Mouse (Mus musculus) stomach, embryonic 15.5 days (tissue): ENCODE measurements around the gene Cd300a. TPM values are rescaled to one million over a fixed set of nuclear protein-coding genes. Genes with fewer than 3 reads are reported as not detected.

Source experiments
- ATAC-seq: fragments of 200-750 bp; cut with Nextera tagmentation; 2 replicates; pipeline ENCODE4 v1.8.0; 2017; ENCODE audit warnings: low read depth, moderate number of reproducible peaks, moderate TSS enrichment; ENCODE audit not compliant: insufficient read depth, low FRiP score
- H3K27ac ChIP-seq: fragments of 300-500 bp; sonication (generic); 2 replicates; pipeline ENCODE4 v1.5.1; 2015; ENCODE audit warnings: mild to moderate bottlenecking, inconsistent platforms
- H3K27me3 ChIP-seq: fragments of 300-500 bp; sonication (generic); replicated peaks from 2 replicates; pipeline ENCODE4 v1.6.1; 2015; ENCODE audit warnings: inconsistent platforms
- H3K36me3 ChIP-seq: fragments of 300-500 bp; sonication (generic); 2 replicates; pipeline ENCODE4 v1.6.1; 2015; ENCODE audit warnings: inconsistent platforms
- H3K4me1 ChIP-seq: fragments of 300-500 bp; sonication (generic); 2 replicates; pipeline ENCODE4 v1.6.1; 2015; ENCODE audit warnings: inconsistent platforms
- H3K4me2 ChIP-seq: fragments of 300-500 bp; sonication (generic); 2 replicates; pipeline ENCODE4 v1.6.1; 2015; ENCODE audit warnings: mild to moderate bottlenecking, inconsistent platforms
- H3K4me3 ChIP-seq: fragments of 300-500 bp; sonication (generic); replicated peaks from 2 replicates; pipeline ENCODE4 v1.5.1; 2015; ENCODE audit warnings: inconsistent platforms
- H3K9ac ChIP-seq: fragments of 300-500 bp; sonication (generic); 2 replicates; pipeline ENCODE4 v1.6.1; 2015; ENCODE audit warnings: inconsistent platforms
- H3K9me3 ChIP-seq: fragments of 300-500 bp; sonication (generic); 2 replicates; pipeline ENCODE4 v1.6.1; 2016; ENCODE audit warnings: inconsistent platforms
- WGBS: fragments of 180-500 bp; shearing (Covaris S2); methylation state at CpG from one replicate; pipeline ENCODE4 v1.1.7; 2015; 5-methylcytosine and 5-hydroxymethylcytosine counted together
- polyA plus RNA-seq: library from polyadenylated mRNA; unstranded; fragments of >200 nt; fragmentation: Nextera tagmentation; extraction: Ambion mirVana; gene quantifications from 2 replicates; pipeline ENCODE4 v1.2.1, GENCODE M21; 2015

Gene Cd300a
- polyA plus RNA-seq, 1 experiment from 2014 or later = 1.9 TPM

DNA sequence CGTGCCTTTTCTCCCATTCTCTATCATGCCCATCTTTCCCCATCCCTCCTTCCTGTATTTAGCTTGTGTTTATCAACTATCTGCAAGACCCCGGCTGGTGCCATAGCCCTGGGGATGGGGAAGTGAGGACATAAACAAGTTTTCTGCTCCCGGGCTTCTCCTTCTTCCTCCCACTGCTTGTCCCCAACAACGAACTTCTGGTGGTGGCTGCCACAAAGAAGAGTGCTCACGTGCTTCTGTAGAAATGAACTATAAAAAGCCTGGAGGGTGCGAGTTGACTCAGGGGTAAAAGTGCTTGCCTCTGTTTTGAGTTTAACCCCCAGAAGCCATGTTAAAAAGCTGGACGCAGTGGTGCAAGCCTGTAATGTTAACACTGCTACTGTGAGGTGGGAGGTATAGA is 25.1 kb downstream of the Cd300a start:
- Histone ChIP-seq H3K4me2 (no peak overlapping the region), H3K4me3 (no peak overlapping the region), H3K4me1 (no peaks in the 10 kb centered on the region), H3K27ac (no peak overlapping the region), H3K9me3 (no peaks in the 10 kb centered on the region), H3K9ac (no peak overlapping the region), H3K36me3 (no peaks in the 10 kb centered on the region), H3K27me3 (no peaks in the 10 kb centered on the region)
- no peak for ATAC-seq
- WGBS = 28% methylated on average over 7 of the region's 7 CpGs

DNA sequence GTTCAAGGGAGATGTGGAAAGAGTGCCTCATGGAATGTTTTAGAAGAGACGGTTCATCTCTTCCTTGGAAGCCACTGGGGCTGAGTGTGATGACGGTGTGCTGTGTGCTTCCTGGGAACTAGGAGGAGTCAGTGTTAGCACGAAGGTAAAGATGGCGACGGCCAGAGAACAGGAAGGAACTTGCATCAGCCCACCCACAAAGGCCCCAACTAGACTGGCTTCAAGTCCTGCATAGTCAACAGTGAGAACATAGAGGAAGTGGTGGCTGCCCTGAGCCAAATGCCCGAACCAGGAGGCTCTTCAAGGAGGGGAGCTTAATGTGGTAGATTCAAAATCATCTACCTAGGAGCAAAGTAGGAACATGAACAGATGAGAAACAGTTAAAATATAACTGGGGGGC is 27.3 kb downstream of the Cd300a start:
- Histone ChIP-seq H3K4me1 (no peaks in the 10 kb centered on the region), H3K36me3 (no peaks in the 10 kb centered on the region), H3K9me3 (no peaks in the 10 kb centered on the region), H3K27ac (no peak overlapping the region), H3K4me3 (no peak overlapping the region), H3K9ac (no peak overlapping the region), H3K27me3 (no peaks in the 10 kb centered on the region), H3K4me2 (no peak overlapping the region)
- no peak for ATAC-seq
- 73% methylated on average over 6 of the region's 6 CpGs for WGBS

DNA sequence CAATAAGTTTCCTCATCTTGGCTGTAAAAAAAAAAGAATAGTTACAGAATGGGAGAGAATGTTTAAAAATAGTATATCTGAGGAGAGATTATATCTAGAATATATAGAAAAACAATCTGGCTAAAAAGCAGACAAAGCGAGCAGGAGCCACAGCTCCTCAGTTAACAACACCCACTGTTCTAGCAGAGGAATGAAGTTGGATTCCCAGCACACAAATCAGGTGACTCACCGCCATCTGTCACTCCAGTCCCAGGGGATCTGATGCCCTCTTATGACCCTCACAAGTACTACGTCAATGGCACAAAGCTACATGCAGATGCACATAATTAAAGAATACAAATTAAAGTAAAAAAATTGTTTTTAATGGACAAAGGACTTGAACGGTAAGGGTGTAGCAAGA is 32.6 kb downstream of the Cd300a start:
- Histone ChIP-seq H3K36me3 (no peaks in the 10 kb centered on the region), H3K9me3 (no peaks in the 10 kb centered on the region), H3K27me3 (no peaks in the 10 kb centered on the region), H3K27ac (no peak overlapping the region), H3K4me1 (no peaks in the 10 kb centered on the region), H3K4me3 (no peak overlapping the region), H3K4me2 (no peak overlapping the region), H3K9ac (no peak overlapping the region)
- 75% methylated on average over 4 of the region's 4 CpGs for WGBS
- ATAC-seq = no peak

DNA sequence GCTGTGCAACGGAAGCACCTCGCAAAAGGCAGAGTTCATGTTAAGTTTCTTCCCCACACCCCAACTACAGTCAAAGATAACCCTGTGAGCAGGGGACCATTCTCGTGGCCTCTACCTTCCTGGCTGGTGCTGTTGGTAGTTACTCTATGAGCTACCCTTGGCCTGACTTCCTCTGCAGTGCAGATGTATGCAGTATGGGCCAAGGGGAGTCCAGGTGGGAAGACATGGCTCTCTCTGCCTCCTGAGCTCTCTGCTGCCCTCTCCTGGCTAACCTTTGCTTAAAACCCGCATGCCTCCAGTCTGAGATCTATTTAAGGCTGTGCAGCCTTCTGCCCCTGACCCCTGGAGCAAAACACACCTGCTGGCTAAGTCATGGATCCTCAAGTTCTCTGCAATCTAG is 34.1 kb downstream of the Cd300a start:
- no peak for ATAC-seq
- H3K4me3 ChIP-seq = no peak overlapping the region
- no peaks in the 10 kb centered on the region for H3K9me3 ChIP-seq
- no peaks in the 10 kb centered on the region for H3K27me3 ChIP-seq
- H3K9ac ChIP-seq = no peak overlapping the region
- 72% methylated on average over 4 of the region's 4 CpGs for WGBS
- H3K4me2 ChIP-seq = no peak overlapping the region
- H3K27ac ChIP-seq = no peak overlapping the region
- H3K4me1 ChIP-seq = no peaks in the 10 kb centered on the region
- no peaks in the 10 kb centered on the region for H3K36me3 ChIP-seq

DNA sequence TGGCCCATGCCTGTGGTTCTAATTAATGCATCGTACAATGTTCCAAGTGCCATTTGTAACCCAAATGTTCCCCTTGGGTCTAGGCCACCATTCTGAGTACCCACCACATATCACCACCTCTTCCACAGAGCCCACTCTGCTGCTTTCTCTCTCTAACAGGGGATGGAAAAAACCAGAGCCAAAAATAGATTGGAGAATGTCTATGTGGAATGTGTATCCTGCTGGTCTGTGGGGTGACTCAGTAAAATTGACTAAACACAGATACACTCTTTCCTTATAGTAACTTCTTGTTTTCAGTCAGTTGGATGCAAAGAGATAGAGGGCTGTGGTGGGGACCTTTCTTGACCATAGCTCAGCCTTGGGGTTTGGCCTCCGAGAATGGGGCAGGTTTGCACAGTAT is 39.7 kb downstream of the Cd300a start:
- H3K4me2 ChIP-seq = no peak overlapping the region
- no peaks in the 10 kb centered on the region for H3K9me3 ChIP-seq
- WGBS = 77% methylated on average over 2 of the region's 2 CpGs

DNA sequence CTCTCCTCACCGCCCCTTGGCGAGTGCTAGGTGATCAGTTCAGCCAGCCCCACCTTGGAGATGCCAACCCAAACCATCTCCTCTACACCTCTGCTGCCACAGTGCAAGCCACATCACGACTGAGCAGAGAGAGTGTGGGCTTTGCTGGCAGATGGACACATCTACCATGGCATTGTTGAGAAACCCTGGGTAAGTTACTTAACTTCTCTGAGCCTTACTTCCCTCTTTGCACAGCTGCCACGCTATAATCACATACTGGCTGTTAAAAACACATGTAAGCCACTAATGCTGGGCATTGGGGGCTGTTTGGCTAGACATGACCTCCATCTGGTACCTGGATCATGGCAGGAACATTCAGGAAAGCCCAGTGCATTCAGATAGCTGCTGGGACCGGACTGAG is 41.2 kb downstream of the Cd300a start:
- ATAC-seq = no peak
- H3K4me3 ChIP-seq = no peak overlapping the region
- H3K27me3 ChIP-seq = no peaks in the 10 kb centered on the region
- no peaks in the 10 kb centered on the region for H3K9me3 ChIP-seq
- H3K36me3 ChIP-seq = no peaks in the 10 kb centered on the region
- no peak overlapping the region for H3K4me2 ChIP-seq
- WGBS = 80% methylated on average over 5 of the region's 5 CpGs
- no peak overlapping the region for H3K27ac ChIP-seq
- no peaks in the 10 kb centered on the region for H3K4me1 ChIP-seq
- no peak overlapping the region for H3K9ac ChIP-seq

More for the DNA sequence above, 39.7 kb downstream of the Cd300a start:
- Histone ChIP-seq H3K9ac (no peak overlapping the region), H3K27ac (no peak overlapping the region), H3K27me3 (no peaks in the 10 kb centered on the region), H3K4me3 (no peak overlapping the region), H3K4me1 (no peaks in the 10 kb centered on the region), H3K36me3 (no peaks in the 10 kb centered on the region)
- ATAC-seq = no peak

DNA sequence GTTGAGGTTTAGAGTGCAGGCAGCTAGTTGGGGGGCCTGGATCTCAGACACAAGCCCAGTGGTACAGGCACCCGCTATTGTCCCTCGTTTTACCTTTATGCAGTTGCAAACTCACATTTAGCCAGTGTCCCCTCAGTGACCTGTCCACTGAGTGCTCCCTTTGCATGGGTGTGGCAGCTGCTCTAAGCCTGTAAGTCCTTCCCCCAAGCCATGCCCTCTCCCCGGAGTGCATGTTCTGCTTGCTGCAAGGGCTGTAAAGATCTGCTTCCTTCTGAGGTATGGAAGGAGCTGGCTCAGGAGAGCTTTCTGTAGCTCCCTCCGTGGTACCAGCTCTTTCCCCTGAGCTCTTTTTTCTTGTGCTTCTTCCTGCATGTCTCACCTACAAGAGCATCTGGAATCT is 43.8 kb downstream of the Cd300a start:
- Histone ChIP-seq H3K4me2 (no peak overlapping the region), H3K9me3 (no peaks in the 10 kb centered on the region), H3K4me3 (no peak overlapping the region), H3K36me3 (no peaks in the 10 kb centered on the region), H3K27ac (no peak overlapping the region), H3K27me3 (no peaks in the 10 kb centered on the region), H3K9ac (no peak overlapping the region), H3K4me1 (no peaks in the 10 kb centered on the region)
- no peak for ATAC-seq
- WGBS = 54% methylated on average over 4 of the region's 4 CpGs

DNA sequence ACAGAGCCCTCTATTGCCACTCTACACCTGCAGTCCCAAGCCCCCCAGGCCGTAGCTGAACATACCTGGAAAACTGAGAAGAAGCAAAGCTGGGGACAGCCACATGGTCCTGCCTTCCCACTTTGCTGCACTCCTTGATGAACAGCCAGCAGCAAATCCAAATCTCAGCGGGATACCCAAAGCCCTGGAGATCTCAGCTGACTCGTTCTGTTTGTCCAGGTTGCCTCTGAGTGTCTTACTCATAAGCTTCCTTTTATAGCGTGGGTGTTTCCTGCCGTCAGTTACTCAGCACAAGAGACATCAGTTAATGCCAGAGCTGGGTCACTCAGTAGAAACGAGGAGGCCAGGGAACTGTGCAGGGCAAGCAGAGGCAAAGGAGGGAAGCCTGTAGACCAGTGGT is 44.3 kb downstream of the Cd300a start, which contains the start of gene Cd300lb:
Cd300lb (minus strand) TSS at position 243 of the 400 bp plus-strand sequence.
- WGBS = 50% methylated on average over 6 of the region's 6 CpGs
- Histone ChIP-seq H3K9ac (no peak within 1 kb of the TSS), H3K36me3 (no peaks in the 10 kb centered on the region), H3K27ac (no peak within 1 kb of the TSS), H3K27me3 (no peaks in the 10 kb centered on the region), H3K4me3 (0 out of 2 replicates have a peak within 1 kb of the TSS, but pooled peaks have one; percentile 2), H3K4me1 (no peaks in the 10 kb centered on the region), H3K4me2 (no peak within 1 kb of the TSS), H3K9me3 (no peaks in the 10 kb centered on the region)
- no peak for ATAC-seq

Other genes with a start within 250 kb of the Cd300a start
- gene Rpl38, start 221.5 kb upstream of the Cd300a start, polyA plus RNA-seq = 920 and 985 TPM in 2 replicates
- 15.5 and 17.9 TPM in 2 replicates for gene Ttyh2, start 214.6 kb upstream of the Cd300a start, polyA plus RNA-seq
- gene Dnaic2, start 162.6 kb upstream of the Cd300a start, polyA plus RNA-seq = 0.54 and 0.62 TPM in 2 replicates
- 0.58 and 1.1 TPM in 2 replicates for gene Kif19a, start 124.7 kb upstream of the Cd300a start, polyA plus RNA-seq
- 1.6 and 3.8 TPM in 2 replicates for gene Btbd17, start 94.1 kb upstream of the Cd300a start, polyA plus RNA-seq
- gene Gpr142, start 91.1 kb upstream of the Cd300a start, polyA plus RNA-seq = 0.54 and 0.58 TPM in 2 replicates
- gene Gprc5c, start 38.9 kb upstream of the Cd300a start, polyA plus RNA-seq = 26.7 and 27.4 TPM in 2 replicates
- gene Cd300lb, start 44.3 kb downstream of the Cd300a start, polyA plus RNA-seq = 0.68 and 1.1 TPM in 2 replicates
- not detected in 2 replicates for gene Cd300c, start 79.1 kb downstream of the Cd300a start, polyA plus RNA-seq
- 0.45 and 0.48 TPM in 2 replicates for gene Cd300ld, start 99.9 kb downstream of the Cd300a start, polyA plus RNA-seq
- gene Cd300c2, start 111.8 kb downstream of the Cd300a start, polyA plus RNA-seq = 3.3 and 3.6 TPM in 2 replicates
- gene Cd300ld2, start 126.2 kb downstream of the Cd300a start, polyA plus RNA-seq = not detected in 2 replicates
- gene Cd300ld4, start 137.0 kb downstream of the Cd300a start, polyA plus RNA-seq = not detected in 2 replicates
- gene Cd300ld5, start 147.7 kb downstream of the Cd300a start, polyA plus RNA-seq = not detected in 2 replicates
- not detected in 2 replicates for gene Cd300ld3, start 158.4 kb downstream of the Cd300a start, polyA plus RNA-seq
- gene Cd300e, start 172.1 kb downstream of the Cd300a start, polyA plus RNA-seq = 0.10 and 0.15 TPM in 2 replicates
- 2.6 and 3.1 TPM in 2 replicates for gene Rab37, start 201.4 kb downstream of the Cd300a start, polyA plus RNA-seq
- 2.1 and 2.6 TPM in 2 replicates for gene Cd300lf, start 244.0 kb downstream of the Cd300a start, polyA plus RNA-seq